Mouse (Mus musculus) left cerebral cortex, postnatal 10 days (tissue): ENCODE measurements at regions not wholly inside any gene's neighbourhood (a gene's known extent, or its start where the extent isn't known, plus 50 kb on each side); places are given as distances from the start of the nearest gene placed in this dataset.

Experiments used
- DNase-seq, 2 experiments: peaks; one replicate each; pipeline ENCODE4 v3.0.0; 2021 to 2022; ENCODE audit warnings: low spot score in 2 of 2, mixed read lengths in 1 of 2; ENCODE audit errors: extremely low spot score in 1 of 2
- intact Hi-C: fragments of 180-260 bp; cut with DNase I; formaldehyde crosslinking; loops from one replicate; pipeline ENCODE4 v1.15.1; 2025

DNA sequence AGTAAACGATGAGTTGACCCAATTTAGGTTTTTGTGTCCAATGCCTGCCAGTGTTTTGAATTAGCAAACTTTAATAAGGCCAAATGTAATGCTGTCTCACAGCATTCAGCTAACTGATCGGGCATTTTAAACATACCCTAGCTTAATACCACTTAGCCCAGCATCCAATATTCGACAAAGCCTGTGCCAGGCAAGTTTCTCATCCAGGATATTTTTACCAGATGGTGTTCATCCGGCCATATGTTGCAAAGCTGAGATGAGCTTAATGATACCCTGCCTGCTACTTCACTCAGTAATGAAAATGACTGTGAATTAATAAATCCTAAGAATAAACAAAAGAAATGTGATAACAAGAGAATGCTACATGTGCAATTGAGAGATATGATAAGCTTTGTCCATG, 116.8 kb downstream of the Tpm3-rs7 start:
- DNase-seq, result no peak
- intact Hi-C loops, result no loop called here

DNA sequence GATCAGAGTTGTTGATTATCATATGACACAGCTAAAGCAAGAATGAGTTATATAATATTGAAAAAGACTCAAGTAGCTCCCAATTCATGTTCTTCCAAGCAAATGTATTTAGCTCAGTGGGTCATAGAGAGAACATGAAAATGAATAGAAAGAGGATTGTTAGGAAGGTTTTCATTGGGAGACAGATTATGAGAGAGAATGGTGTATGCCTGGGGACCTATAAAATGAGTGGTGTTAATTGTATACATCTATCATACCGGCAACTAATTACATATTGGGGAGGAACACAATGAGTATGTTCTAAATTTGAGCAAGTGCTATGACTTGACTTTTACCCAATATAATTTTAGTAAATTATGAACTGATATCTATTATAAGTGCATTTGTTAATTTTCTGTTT, 127.9 kb downstream of the Tpm3-rs7 start:
- intact Hi-C loops, result no loop called here
- no peak for DNase-seq

DNA sequence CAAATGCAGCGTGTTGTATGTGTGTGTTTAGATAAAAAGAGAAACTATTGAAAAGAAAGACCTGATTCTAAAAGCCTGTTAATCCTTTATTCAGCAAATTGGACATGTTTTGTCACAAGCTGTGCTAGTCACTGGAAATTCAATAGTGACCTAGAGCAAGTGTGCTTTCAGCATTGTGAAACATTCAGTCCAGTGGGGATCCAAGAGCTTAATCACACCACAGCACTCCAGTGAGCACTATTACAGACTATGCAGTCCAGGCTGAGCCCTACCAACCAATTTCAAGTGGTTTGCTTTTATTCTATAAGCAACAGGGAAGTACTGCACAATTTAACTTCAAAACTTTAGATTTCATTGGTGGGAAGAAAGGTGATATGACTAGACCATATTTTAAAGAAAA, 140.5 kb downstream of the Tpm3-rs7 start:
- intact Hi-C loops, result no loop called here
- no peak for DNase-seq

DNA sequence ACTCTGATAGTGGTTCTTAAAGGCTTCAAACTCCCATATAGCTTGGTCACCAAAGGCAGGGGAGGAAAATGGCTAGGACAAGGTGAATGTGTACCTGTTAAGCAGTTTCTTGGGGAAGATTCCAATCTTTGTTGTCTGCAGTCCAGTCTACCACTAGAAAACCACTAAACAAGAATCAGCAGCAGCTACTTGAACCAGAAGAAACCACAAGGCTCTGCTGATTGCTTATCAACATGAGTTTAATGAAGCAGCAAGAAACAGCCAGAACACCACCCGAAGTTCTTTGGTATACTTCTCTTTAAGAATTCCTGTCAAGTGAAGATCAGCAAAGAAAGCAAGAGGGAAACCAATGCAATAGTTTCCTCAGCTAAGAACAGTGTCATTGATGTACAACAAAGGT, 143.1 kb downstream of the Tpm3-rs7 start:
- DNase-seq, result no peak
- intact Hi-C loops, result no loop called here

DNA sequence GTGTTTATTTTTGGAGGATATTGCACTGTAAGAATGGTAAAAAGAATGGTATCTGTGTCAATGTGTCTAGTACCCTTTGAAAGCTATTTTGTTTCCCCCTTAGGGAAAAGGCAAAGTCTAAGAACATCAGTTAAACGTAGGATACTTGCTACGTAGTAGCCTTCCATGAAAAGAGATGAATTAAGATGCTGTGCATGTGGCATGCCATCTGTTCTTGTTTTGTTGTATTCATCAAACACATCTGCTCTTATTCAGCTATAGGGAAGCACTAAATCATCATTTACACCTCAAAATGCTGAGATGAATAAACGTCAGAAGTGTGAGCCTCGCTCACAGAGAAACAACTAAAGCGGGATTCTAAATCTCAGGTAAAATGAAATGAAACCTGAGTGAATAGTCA, 154.7 kb downstream of the Tpm3-rs7 start:
- peak in 1 of 2 experiments; percentile 3 for DNase-seq
- intact Hi-C loops, result no loop called here

DNA sequence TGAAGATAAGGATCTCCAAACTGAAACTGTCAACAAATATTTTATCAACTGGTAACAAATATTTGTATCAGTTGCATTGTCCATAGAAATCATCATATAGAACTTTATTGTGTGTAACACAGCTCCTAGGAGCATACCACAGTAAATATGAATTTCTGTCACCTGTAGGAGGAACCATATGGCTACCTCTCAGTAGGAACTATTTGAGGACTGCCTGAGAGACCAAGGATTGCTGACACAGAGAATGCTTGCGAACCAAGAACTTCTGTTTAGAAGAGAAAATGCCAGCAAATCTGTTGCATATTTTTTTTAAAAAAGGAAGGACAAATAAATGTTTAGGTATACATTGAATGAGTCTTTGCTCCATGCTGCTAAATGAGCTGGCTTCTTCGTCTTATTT, 155.6 kb downstream of the Tpm3-rs7 start:
- no peak for DNase-seq
- intact Hi-C loops, result no loop called here

DNA sequence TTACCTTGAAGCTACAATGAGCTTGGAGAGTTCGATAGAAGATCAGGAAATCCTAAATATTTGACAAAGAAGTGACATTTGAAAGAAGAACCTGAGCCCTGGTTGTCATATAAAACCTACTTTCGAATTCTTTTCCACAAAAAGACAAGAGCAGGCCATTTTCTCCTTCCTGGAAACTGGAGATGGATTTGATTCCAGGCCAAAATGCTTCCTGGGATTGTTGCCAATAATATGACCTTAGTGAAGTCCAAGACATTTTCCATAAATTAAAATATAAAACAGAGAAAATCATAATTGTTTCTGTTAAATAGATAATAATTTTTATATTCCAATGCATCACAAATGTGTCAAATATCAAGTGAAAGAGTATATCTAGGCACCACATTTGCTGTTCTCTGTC, 172.2 kb downstream of the Tpm3-rs7 start:
- intact Hi-C loops, result no loop called here
- DNase-seq, result no peak

DNA sequence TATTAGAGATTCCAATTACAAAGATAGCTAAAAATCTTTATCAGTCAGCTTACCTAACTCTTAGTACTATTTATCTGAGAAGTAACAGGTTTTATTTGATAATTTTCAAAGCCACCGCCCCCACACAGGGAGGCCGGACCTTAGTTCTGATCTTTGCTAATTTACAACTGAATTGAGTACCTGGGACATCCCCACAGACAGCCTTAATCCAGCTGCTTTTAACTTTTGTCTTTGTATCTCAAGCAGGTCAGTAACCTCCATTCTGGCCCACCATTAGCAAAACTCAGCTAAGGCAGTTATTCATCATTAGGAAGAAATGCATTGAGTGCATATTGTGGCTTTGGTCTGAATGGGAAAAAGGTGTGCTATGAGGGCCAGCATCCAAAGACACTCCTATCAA, 189.4 kb downstream of the Tpm3-rs7 start:
- intact Hi-C loops, result no loop called here
- DNase-seq, result no peak
